Mouse (Mus musculus) heart, adult 2 months (tissue): Measurements from ENCODE around the gene Laptm5. TPM values are rescaled to one million over a fixed set of nuclear protein-coding genes. Genes with fewer than 3 reads are reported as not detected.
A peak's percentile ranks its signal among the peaks of the same experiment; 100 is the strongest.

Experiments
- DNase-seq, 2 experiments: peaks; one replicate each; pipeline ENCODE4 v3.0.0; 2021
- H3K27ac ChIP-seq: fragments of 200-600 bp; 2 replicates; pipeline ENCODE4 v1.8.1; 2022
- H3K27me3 ChIP-seq: fragments of 200-500 bp; 2 replicates; pipeline ENCODE4 v1.6.1; 2012; ENCODE audit warnings: mild to moderate bottlenecking, low read length, inconsistent platforms, mixed read lengths; ENCODE audit not compliant: control insufficient read depth, insufficient read depth
- H3K36me3 ChIP-seq: fragments of 200-500 bp; 2 replicates; pipeline ENCODE4 v1.6.1; 2012; ENCODE audit warnings: low read length, inconsistent platforms; ENCODE audit not compliant: control insufficient read depth, insufficient read depth
- H3K4me1 ChIP-seq: fragments of 200-500 bp; 2 replicates; pipeline ENCODE4 v1.6.1; 2011; ENCODE audit warnings: low read length; ENCODE audit not compliant: control insufficient read depth, insufficient read depth
- H3K4me3 ChIP-seq: fragments of 200-600 bp; 2 replicates; pipeline ENCODE4 v1.8.1; 2022
- H3K79me2 ChIP-seq: fragments of 200-500 bp; replicated peaks from 2 replicates; pipeline ENCODE4 v1.6.1; 2012; ENCODE audit warnings: mild to moderate bottlenecking, inconsistent platforms, low read length, moderate library complexity, mixed read lengths; ENCODE audit not compliant: control insufficient read depth, insufficient read depth
- H3K9ac ChIP-seq: fragments of 200-500 bp; 2 replicates; pipeline ENCODE4 v1.6.1; 2012; ENCODE audit warnings: low read depth, mild to moderate bottlenecking, control low read depth, inconsistent platforms, low read length, mixed read lengths
- CTCF ChIP-seq: fragments of 200-600 bp; IDR thresholded peaks from 2 replicates; pipeline ENCODE4 v1.8.1; 2022; ENCODE audit warnings: antibody characterized with exemption, mild to moderate bottlenecking, moderate library complexity
- EP300 ChIP-seq: fragments of 200-500 bp; IDR thresholded peaks from 2 replicates; pipeline ENCODE4 v1.6.1; 2011; ENCODE audit warnings: low read depth, low read length, control low read depth; ENCODE audit not compliant: insufficient read depth
- POLR2A ChIP-seq: fragments of 200-500 bp; IDR thresholded peaks from 2 replicates; pipeline ENCODE4 v1.6.1; 2011; ENCODE audit warnings: mild to moderate bottlenecking, low read depth, low read length, control low read depth; ENCODE audit not compliant: insufficient read depth
- WGBS: fragments of 180-500 bp; shearing (Covaris S2); methylation state at CpG from one replicate; pipeline ENCODE4 v1.1.7; 2018; 5-methylcytosine and 5-hydroxymethylcytosine counted together
- intact Hi-C: fragments of 180-260 bp; cut with DNase I; formaldehyde crosslinking; loops from one replicate; pipeline ENCODE4 v1.15.1; 2025
- polyA plus RNA-seq: library from polyadenylated mRNA; depleted of rRNA; stranded (reverse); fragments of >200 nt; gene quantifications from 2 replicates; pipeline ENCODE4 v1.2.3, GENCODE M21; 2012
- total RNA-seq, 2 experiments: library from RNA; stranded (reverse); gene quantifications; 2 replicates each; pipeline ENCODE4 v1.2.3; 2021

Gene Laptm5
- total and polyA plus RNA-seq, 3 experiments, result 15.5 to 59.4 (median 22.8) TPM

- WGBS, result 56% methylated on average over 9 of the region's 9 CpGs
- no peaks in the 10 kb centered on the region for H3K4me1 ChIP-seq
- intact Hi-C loops, result no loop called here
- TF ChIP-seq EP300, result no peak
- no peak for TF ChIP-seq CTCF
- TF ChIP-seq POLR2A, result no peak
- H3K9ac ChIP-seq, result no peak overlapping the region
- H3K4me3 ChIP-seq, result no peak overlapping the region
- H3K27ac ChIP-seq, result no peak overlapping the region
- no peaks in the 10 kb centered on the region for H3K79me2 ChIP-seq
- no peaks in the 10 kb centered on the region for H3K36me3 ChIP-seq
- H3K27me3 ChIP-seq, result no peaks in the 10 kb centered on the region
- DNase-seq, result no peak
Measured at GRCm38 (mm10) chr4:130919750-130920356, 6.9 kb downstream of the Laptm5 start.

GRCm38 (mm10) chr4:130920951-130921693 lies 8.2 kb downstream of the Laptm5 start:
- Histone ChIP-seq H3K27ac (no peak overlapping the region), H3K27me3 (no peaks in the 10 kb centered on the region), H3K36me3 (no peaks in the 10 kb centered on the region), H3K4me1 (no peaks in the 10 kb centered on the region), H3K9ac (no peak overlapping the region), H3K79me2 (no peaks in the 10 kb centered on the region), H3K4me3 (no peak overlapping the region)
- intact Hi-C loops, result no loop called here
- DNase-seq, result peak in 1 of 2 experiments; percentile 59
- 51% methylated on average over 12 of the region's 12 CpGs for WGBS
- TF ChIP-seq POLR2A (no peak), CTCF (no peak), EP300 (no peak)

- H3K36me3 ChIP-seq, result no peaks in the 10 kb centered on the region
- no peak overlapping the region for H3K9ac ChIP-seq
- intact Hi-C loops, result no loop called here
- no peak overlapping the region for H3K27ac ChIP-seq
- 52% methylated on average over 10 of the region's 10 CpGs for WGBS
- no peaks in the 10 kb centered on the region for H3K79me2 ChIP-seq
- H3K27me3 ChIP-seq, result no peaks in the 10 kb centered on the region
- H3K4me3 ChIP-seq, result no peak overlapping the region
- DNase-seq, result peak in 1 of 2 experiments; percentile 25
- TF ChIP-seq POLR2A, result no peak
- no peak for TF ChIP-seq EP300
- no peak for TF ChIP-seq CTCF
- H3K4me1 ChIP-seq, result no peaks in the 10 kb centered on the region
Measured at GRCm38 (mm10) chr4:130921986-130922385, 9.1 kb downstream of the Laptm5 start.

GRCm38 (mm10) chr4:130926274-130926673 lies 13.3 kb downstream of the Laptm5 start:
- WGBS, result 64% methylated on average over 6 of the region's 6 CpGs
- intact Hi-C loops, result no loop called here
- TF ChIP-seq CTCF (no peak), EP300 (no peak), POLR2A (no peak)
- Histone ChIP-seq H3K27ac (no peak overlapping the region), H3K4me1 (no peaks in the 10 kb centered on the region), H3K4me3 (no peak overlapping the region), H3K36me3 (no peaks in the 10 kb centered on the region), H3K9ac (no peak overlapping the region), H3K27me3 (no peaks in the 10 kb centered on the region), H3K79me2 (no peaks in the 10 kb centered on the region)
- no peak for DNase-seq

GRCm38 (mm10) chr4:130927821-130928220 lies 14.9 kb downstream of the Laptm5 start:
- no peak overlapping the region for H3K27ac ChIP-seq
- TF ChIP-seq CTCF, result no peak
- no peak for TF ChIP-seq EP300
- TF ChIP-seq POLR2A, result no peak
- no peaks in the 10 kb centered on the region for H3K27me3 ChIP-seq
- H3K4me3 ChIP-seq, result no peak overlapping the region
- DNase-seq, result no peak
- H3K4me1 ChIP-seq, result no peaks in the 10 kb centered on the region
- H3K9ac ChIP-seq, result no peak overlapping the region
- intact Hi-C loops, result no loop called here
- WGBS, result 87% methylated on average over 12 of the region's 12 CpGs
- no peaks in the 10 kb centered on the region for H3K36me3 ChIP-seq
- H3K79me2 ChIP-seq, result no peaks in the 10 kb centered on the region

GRCm38 (mm10) chr4:130942644-130943043 lies 29.7 kb downstream of the Laptm5 start:
- Histone ChIP-seq H3K4me3 (no peak overlapping the region), H3K79me2 (no peaks in the 10 kb centered on the region), H3K36me3 (no peaks in the 10 kb centered on the region), H3K4me1 (no peaks in the 10 kb centered on the region; the same call in 1 of the 2 replicates), H3K27ac (no peak overlapping the region), H3K9ac (no peak overlapping the region), H3K27me3 (no peaks in the 10 kb centered on the region)
- no peak for TF ChIP-seq EP300
- TF ChIP-seq POLR2A, result no peak
- no peak for TF ChIP-seq CTCF
- intact Hi-C loops, result no loop called here
- 56% methylated on average over 14 of the region's 14 CpGs for WGBS
- DNase-seq, result no peak
